Mouse (Mus musculus): Measurements from ENCODE around the gene Ptp4a2. TPM values are rescaled to one million over a fixed set of nuclear protein-coding genes. Genes with fewer than 3 reads are reported as not detected.
"Not testable (repeated sequence)": the region's sequence is repeated elsewhere in the genome, so short reads cannot be mapped to it uniquely, and the experiment has no call there.

The Ptp4a2 gene
- total RNA-seq, 2 experiments from 2014 or later: 515 to 580 TPM

- DNase-seq: peak; percentile 68
- intact Hi-C loops (cut with DNase I; ENCODE audit: low total_unique reads): no loop called here
Measured at GRCm38 (mm10) chr4:129876831-129877764, 66.1 kb downstream of the Ptp4a2 start.

- no peak for DNase-seq
- intact Hi-C loops (cut with DNase I; ENCODE audit: low total_unique reads): no loop called here
Measured at GRCm38 (mm10) chr4:129877967-129878655, 67.1 kb downstream of the Ptp4a2 start.

GRCm38 (mm10) chr4:129878656-129879145, 67.7 kb downstream of the Ptp4a2 start:
- intact Hi-C loops (cut with DNase I; ENCODE audit: low total_unique reads): no loop called here
- no peak for DNase-seq

- intact Hi-C loops (cut with DNase I; ENCODE audit: low total_unique reads): no loop called here
- DNase-seq: no peak
Measured at GRCm38 (mm10) chr4:129879206-129879780, 68.3 kb downstream of the Ptp4a2 start.

GRCm38 (mm10) chr4:129880615-129881014, 69.6 kb downstream of the Ptp4a2 start:
- intact Hi-C loops (cut with DNase I; ENCODE audit: low total_unique reads): no loop called here

GRCm38 (mm10) chr4:129881661-129882060, 70.6 kb downstream of the Ptp4a2 start:
- intact Hi-C loops (cut with DNase I; ENCODE audit: low total_unique reads): no loop called here
- no peak for DNase-seq

More at GRCm38 (mm10) chr4:129880615-129881014, 69.6 kb downstream of the Ptp4a2 start:
- DNase-seq: no peak

GRCm38 (mm10) chr4:129882555-129883293, 71.7 kb downstream of the Ptp4a2 start:
- peak; percentile 47 for DNase-seq
- intact Hi-C loops (cut with DNase I; ENCODE audit: low total_unique reads): no loop called here

- intact Hi-C loops (cut with DNase I; ENCODE audit: low total_unique reads): no loop called here
- DNase-seq: no peak
Measured at GRCm38 (mm10) chr4:129884041-129884930, 73.3 kb downstream of the Ptp4a2 start.

- no peak for DNase-seq
- intact Hi-C loops (cut with DNase I; ENCODE audit: low total_unique reads): no loop called here
Measured at GRCm38 (mm10) chr4:129889661-129890060, 78.6 kb downstream of the Ptp4a2 start.

- DNase-seq: no peak
- intact Hi-C loops (cut with DNase I; ENCODE audit: low total_unique reads): no loop called here
Measured at GRCm38 (mm10) chr4:129890094-129890493, 79.1 kb downstream of the Ptp4a2 start.

- no peak for DNase-seq
- intact Hi-C loops (cut with DNase I; ENCODE audit: low total_unique reads): no loop called here
Measured at GRCm38 (mm10) chr4:129894861-129895260, 83.8 kb downstream of the Ptp4a2 start.

- intact Hi-C loops (cut with DNase I; ENCODE audit: low total_unique reads); DNase-seq: not testable (repeated sequence)
Measured at GRCm38 (mm10) chr4:129898815-129899214, 87.8 kb downstream of the Ptp4a2 start.

Small RNAs within 50 kb of the gene (microRNA-seq; reads per million reads assigned to microRNA genes)
- 0 reads per million in 2 experiments for gene Gm28017

Other genes with a start within 250 kb of the Ptp4a2 start
- under 1 TPM; 0.37 to 0.44 TPM for gene Lck, start 237.6 kb upstream of the Ptp4a2 start, total RNA-seq (2021)
- under 1 TPM; 0.62 to 0.66 TPM for gene Fam167b, start 232.7 kb upstream of the Ptp4a2 start, total RNA-seq (2021)
- gene Eif3i, start 210.6 kb upstream of the Ptp4a2 start, total RNA-seq (2021): 100 to 1,000 TPM; 135 to 141 TPM
- 10 to 100 TPM; 33.6 to 35.8 TPM for gene Tmem234, start 210.6 kb upstream of the Ptp4a2 start, total RNA-seq (2021)
- 1 to 10 TPM; 1.0 to 1.8 TPM for gene Dcdc2b, start 197.0 kb upstream of the Ptp4a2 start, total RNA-seq (2021)
- 10 to 100 TPM; 10.4 to 11.8 TPM for gene Iqcc, start 192.1 kb upstream of the Ptp4a2 start, total RNA-seq (2021)
- gene Ccdc28b, start 187.3 kb upstream of the Ptp4a2 start, total RNA-seq (2021): 10 to 100 TPM; 58.0 to 66.8 TPM
- 10 to 100 TPM; 25.5 to 28.6 TPM for gene Txlna, start 170.2 kb upstream of the Ptp4a2 start, total RNA-seq (2021)
- 10 to 100 TPM; 62.8 to 64.2 TPM for gene Kpna6, start 138.5 kb upstream of the Ptp4a2 start, total RNA-seq (2021)
- gene Tmem39b, start 114.4 kb upstream of the Ptp4a2 start, total RNA-seq (2021): 1 to 10 TPM; 1.9 to 3.7 TPM
- 10 to 100 TPM; 31.7 to 34.7 TPM for gene Khdrbs1, start 68.9 kb upstream of the Ptp4a2 start, total RNA-seq (2021)
- gene Spocd1, start 118.0 kb downstream of the Ptp4a2 start, total RNA-seq (2021): not detected
- 1 to 10 TPM; 1.0 to 1.5 TPM for gene Adgrb2, start 173.7 kb downstream of the Ptp4a2 start, total RNA-seq (2021)
- gene Col16a1, start 236.6 kb downstream of the Ptp4a2 start, total RNA-seq (2021): 10 to 100 TPM; 37.9 to 46.5 TPM

Data from gastrocnemius, postnatal 14 days (tissue).